In the genomic region with DNA sequence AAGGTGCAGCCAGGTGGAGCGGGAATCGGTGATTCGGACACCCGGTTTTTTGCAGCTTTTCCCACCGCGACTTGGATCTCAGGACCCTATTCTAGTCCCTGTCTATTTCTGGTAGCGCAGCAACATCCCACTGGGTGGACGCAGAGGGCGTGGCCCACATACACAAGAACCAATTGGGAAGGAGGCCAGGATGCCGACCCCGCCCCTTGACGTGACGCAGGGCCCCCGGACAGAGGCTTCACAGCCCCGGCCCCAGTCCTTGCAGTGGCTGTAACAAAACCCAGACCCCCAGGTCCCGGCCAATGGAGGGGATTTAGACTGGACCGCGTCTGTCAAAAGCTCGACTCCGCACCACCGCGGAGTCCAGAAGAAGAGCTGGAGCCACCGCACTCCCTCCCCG, we compare ENCODE assay signal across 9 mouse cellular contexts. TPM values are rescaled to one million over a fixed set of nuclear protein-coding genes. Genes with fewer than 3 reads are reported as not detected.
DNase-seq lines count a peak whose midpoint lies in the region; ATAC-seq and TF ChIP-seq lines count a peak whose summit lies in the region.
"Had no signal": no experiment of that assay in that cellular context is flagged by ENCODE, and none has a peak within 500 bp of the region (broad histone marks: within the 10 kb centered on the region; RNA-seq: fewer than 3 reads in every experiment).

A gene (plus strand): TSS at position 275 of the 400 bp plus-strand sequence.

- 2% methylated on average over 24 of the region's 24 CpGs for WGBS in heart, postnatal 0 days
- WGBS in liver, embryonic 16.5 days (ENCODE audit: insufficient replicate concordance) = 2% methylated on average over 24 of the region's 24 CpGs

- H3K4me2 ChIP-seq in heart, postnatal 0 days (ENCODE audit: low read depth, low read length) = no peak within 1 kb of the TSS
- peak within 1 kb of the TSS; percentile 5; the same call in 1 of the 2 replicates for H3K4me2 ChIP-seq in liver, embryonic 16.5 days (ENCODE audit: low read depth, low read length)

- peak within 1 kb of the TSS; percentile 18; the same call in 1 of the 2 replicates for H3K4me3 ChIP-seq in heart, postnatal 0 days (ENCODE audit: low read depth, low read length)
- H3K4me3 ChIP-seq in liver, embryonic 16.5 days (ENCODE audit: low read depth, low read length) = 0 out of 2 replicates have a peak within 1 kb of the TSS, but pooled peaks have one; percentile 1

- TF ChIP-seq EP300 in heart, postnatal 0 days (IDR thresholded peaks at IDR 0.05; ENCODE audit: low read depth) = no peak

- no peaks in the 10 kb centered on the region for H3K36me3 ChIP-seq in heart, postnatal 0 days (replicated peaks; ENCODE audit: control insufficient read depth, insufficient read depth, low read length)
- no peaks in the 10 kb centered on the region for H3K36me3 ChIP-seq in liver, embryonic 16.5 days (ENCODE audit: control insufficient read depth, insufficient read depth)

- H3K27me3 ChIP-seq in heart, postnatal 0 days (ENCODE audit: control insufficient read depth, insufficient read depth, low read length) = peaks cover 98% of the 10 kb centered on the region
- H3K27me3 ChIP-seq in liver, embryonic 16.5 days (ENCODE audit: control insufficient read depth, insufficient read depth, low read depth, low read length) = peaks cover 96% of the 10 kb centered on the region

- no peak for ATAC-seq in heart, postnatal 0 days (ENCODE audit: insufficient read depth, low read depth)
- no peak; the same call in 1 of the 2 replicates for ATAC-seq in liver, embryonic 16.5 days (ENCODE audit: low read depth)

- peak; percentile 94 for DNase-seq in ES-CJ7 (ENCODE audit: low read depth, low spot score)
- peak; percentile 54 for DNase-seq in c-Kit-positive CD71-negative TER-119-negative erythroid progenitor cells, embryonic 14.5 days (ENCODE audit: low read depth)
- no peak for DNase-seq in heart, postnatal 0 days (ENCODE audit: low spot score)
- DNase-seq in spleen, postnatal 4 days (ENCODE audit: low spot score in 2 of 2) = peak; percentile 68 to 75
- DNase-seq in ovary, postnatal 10 days (ENCODE audit: low spot score) = no peak
- no peak for DNase-seq in layer of hippocampus, postnatal 36 days
- no peak for DNase-seq in right cerebral cortex, postnatal 10 days (ENCODE audit: low spot score in 2 of 2)

- no peak within 1 kb of the TSS for H3K27ac ChIP-seq in heart, postnatal 0 days (ENCODE audit: low read depth)
- no peak within 1 kb of the TSS for H3K27ac ChIP-seq in liver, embryonic 16.5 days (ENCODE audit: low read length)

- no peaks in the 10 kb centered on the region for H3K9me3 ChIP-seq in heart, postnatal 0 days (replicated peaks; ENCODE audit: control insufficient read depth, low read length)
- H3K9me3 ChIP-seq in liver, embryonic 16.5 days (replicated peaks; ENCODE audit: control insufficient read depth, low read length) = no peaks in the 10 kb centered on the region

- TF ChIP-seq CTCF in heart, postnatal 0 days (IDR thresholded peaks at IDR 0.05; ENCODE audit: low read depth) = no peak

- no peak within 1 kb of the TSS for H3K9ac ChIP-seq in heart, postnatal 0 days (replicated peaks; ENCODE audit: low read depth, low read length)
- H3K9ac ChIP-seq in liver, embryonic 16.5 days (ENCODE audit: low read depth, low read length) = no peak within 1 kb of the TSS

- peaks cover 4% of the 10 kb centered on the region; the same call in 1 of the 2 replicates for H3K4me1 ChIP-seq in heart, postnatal 0 days (ENCODE audit: control insufficient read depth, insufficient read depth)
- H3K4me1 ChIP-seq in liver, embryonic 16.5 days (ENCODE audit: control insufficient read depth, low read depth, low read length) = no peaks in the 10 kb centered on the region; the same call in none of the 2 replicates

RNA-seq across cellular contexts. Expression of the gene that starts here (rescaled TPM):
- 0.15 TPM in 1 of 2 replicates, not detected in the other for total RNA-seq in heart, postnatal 0 days (2014; rRNA removed; ENCODE audit: low replicate concordance)
- not detected in 2 replicates for polyA plus RNA-seq in heart, postnatal 0 days (2015; fragmentation: Nextera tagmentation; extraction: Ambion mirVana)
- polyA plus RNA-seq in liver, embryonic 16.5 days (2015; fragmentation: Nextera tagmentation; extraction: Ambion mirVana) = 0.11 and 0.32 TPM in 2 replicates
- total RNA-seq in layer of hippocampus, postnatal 36 days (2021) = not detected
- total RNA-seq: liver, adult 2 months had no signal

Comparison
In these comparisons a context has a peak if more than half of its experiments do, and no peak if none do; other contexts are left out.
1. DNase-seq: peak in ES-CJ7 (single experiment), c-Kit-positive CD71-negative TER-119-negative erythroid progenitor cells, embryonic 14.5 days (single experiment) and spleen, postnatal 4 days (2 of 2); none in heart, postnatal 0 days (single experiment), ovary, postnatal 10 days (single experiment), layer of hippocampus, postnatal 36 days (0 of 2) and right cerebral cortex, postnatal 10 days (0 of 2).